Mouse (Mus musculus) adrenal gland, adult (tissue): ENCODE results near the gene Xiap.
"Not testable (repeated sequence)": the region's sequence is repeated elsewhere in the genome, so short reads cannot be mapped to it uniquely, and the experiment has no call there.

Experiments used
- DNase-seq, 2 experiments: peaks; one replicate each; pipeline ENCODE4 v3.0.0; 2022 to 2023; ENCODE audit warnings: low spot score in 1 of 2; ENCODE audit not compliant: inconsistent age in 2 of 2

The Xiap gene

DNA sequence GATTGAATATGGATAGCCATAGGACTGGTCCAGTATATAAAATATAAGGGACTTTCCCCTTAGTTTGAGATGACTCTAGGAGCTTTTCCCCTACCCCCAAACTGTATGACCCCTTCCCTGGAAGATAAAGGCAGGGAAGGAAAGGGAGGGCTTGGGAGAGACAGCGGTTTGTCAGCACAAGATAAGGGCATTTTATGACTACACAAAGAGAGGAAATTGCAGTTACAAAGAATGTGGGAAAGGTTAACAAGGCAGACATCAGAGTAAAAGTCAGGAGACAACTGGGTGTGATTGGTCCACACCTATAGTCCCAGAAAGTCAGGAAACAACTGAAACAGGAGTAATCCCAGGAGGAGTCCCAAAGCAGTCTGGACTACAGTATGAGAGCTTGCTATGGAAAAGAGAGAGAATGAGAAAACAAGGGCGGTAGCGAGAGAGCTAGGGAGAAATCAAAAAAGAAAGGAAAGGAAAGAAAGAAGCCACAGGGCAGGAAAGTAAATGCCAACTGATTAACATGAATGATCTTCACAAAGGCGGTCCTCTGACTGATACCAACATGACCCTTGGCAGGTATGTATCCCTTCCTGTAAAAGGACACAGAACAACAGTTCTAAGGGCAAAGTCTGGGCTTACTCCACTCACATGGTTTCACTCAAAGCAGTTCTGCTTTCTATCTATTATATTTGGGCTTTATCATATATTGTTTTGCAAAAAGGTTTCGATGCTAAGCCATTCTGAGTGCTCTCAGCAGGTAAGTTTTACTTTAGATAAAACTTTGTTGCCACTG is at the start of gene Xiap:
Xiap (plus strand) TSS at position 398 of the 787 bp plus-strand sequence.
- DNase-seq = peak in 1 of 2 experiments; percentile 53

DNA sequence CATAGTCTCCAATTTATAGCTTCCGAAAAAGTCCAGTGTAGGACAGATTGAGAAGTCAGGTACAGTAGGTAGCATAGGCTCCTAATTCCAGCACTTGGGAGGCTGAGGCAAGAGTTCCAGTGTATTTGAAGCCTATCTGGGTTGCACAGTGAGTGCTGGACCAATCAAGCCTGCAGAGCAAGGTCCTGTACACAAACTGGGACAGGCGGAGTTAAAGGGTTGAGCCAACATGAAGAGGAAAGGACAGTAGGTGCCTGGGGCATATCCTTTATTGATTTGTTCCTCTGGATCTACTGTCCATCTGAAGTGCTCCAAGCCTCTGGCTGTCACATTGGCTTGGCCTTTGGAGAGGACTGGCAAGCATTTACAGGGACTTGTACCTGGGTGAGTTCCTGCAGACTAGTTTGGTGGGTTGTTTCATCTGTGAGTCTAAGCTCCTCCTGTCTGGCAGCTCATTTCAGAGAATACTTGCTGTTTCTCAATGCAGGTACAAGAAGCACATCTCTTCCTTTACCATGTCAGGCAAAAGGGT is 46.7 kb upstream of the Xiap start:
- no peak for DNase-seq

DNA sequence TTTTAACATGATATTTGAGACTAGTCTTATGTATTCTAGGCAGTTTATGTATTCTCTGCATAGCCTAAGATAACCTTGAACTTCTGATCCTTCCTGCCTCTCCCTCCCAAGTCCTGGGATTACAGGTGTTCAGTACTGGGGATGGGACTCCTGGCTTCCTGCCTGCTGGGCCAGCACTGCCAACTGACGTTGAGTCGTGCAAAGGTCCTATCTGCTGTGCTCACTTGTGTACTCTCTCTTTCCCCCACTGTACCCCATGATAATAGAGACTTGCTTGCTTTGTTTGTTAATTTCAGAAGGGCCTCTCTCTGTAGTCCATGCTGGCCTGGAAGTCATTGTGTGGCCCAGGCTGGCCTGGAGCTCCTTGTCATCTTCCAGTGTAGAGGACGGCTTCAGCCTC is 45.7 kb upstream of the Xiap start:
- DNase-seq = no peak

DNA sequence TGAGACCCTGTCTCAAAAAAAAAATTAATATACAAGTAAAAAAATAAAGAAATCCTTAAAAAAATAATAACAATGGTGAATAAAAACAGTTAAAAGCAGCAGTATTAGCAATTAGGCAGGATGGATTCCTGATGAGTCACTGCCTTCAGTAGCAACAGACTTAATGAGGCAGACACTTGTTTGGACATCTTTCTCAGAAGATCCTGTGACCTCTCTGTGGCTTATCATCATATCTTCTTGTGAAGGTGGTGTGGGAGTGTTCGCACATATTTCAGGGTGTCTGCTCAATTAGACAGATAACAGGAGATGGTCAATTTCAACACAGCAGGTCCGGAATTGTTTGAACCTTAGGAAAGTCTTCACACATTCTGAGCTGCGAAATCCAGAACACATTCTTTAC is 45.0 kb upstream of the Xiap start:
- DNase-seq = no peak

DNA sequence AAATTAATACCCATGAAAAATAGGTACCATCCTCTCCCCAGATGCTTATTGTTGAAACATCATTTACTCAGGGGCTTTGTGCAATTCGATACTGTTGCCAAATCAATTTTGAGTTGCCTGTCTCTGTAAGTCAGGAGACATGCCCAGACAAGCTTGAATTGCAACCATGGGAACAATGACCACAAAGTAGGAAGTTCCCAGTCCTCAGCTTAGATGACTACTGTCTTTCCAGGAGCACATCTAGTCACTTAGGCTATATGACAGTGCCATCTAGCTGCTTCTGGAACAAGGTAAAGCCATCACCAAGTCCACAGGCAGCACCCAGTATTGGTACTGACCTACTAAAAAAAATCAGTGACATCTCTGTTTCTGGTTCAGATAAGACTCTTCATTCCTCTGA is 41.4 kb upstream of the Xiap start:
- DNase-seq = no peak

DNA sequence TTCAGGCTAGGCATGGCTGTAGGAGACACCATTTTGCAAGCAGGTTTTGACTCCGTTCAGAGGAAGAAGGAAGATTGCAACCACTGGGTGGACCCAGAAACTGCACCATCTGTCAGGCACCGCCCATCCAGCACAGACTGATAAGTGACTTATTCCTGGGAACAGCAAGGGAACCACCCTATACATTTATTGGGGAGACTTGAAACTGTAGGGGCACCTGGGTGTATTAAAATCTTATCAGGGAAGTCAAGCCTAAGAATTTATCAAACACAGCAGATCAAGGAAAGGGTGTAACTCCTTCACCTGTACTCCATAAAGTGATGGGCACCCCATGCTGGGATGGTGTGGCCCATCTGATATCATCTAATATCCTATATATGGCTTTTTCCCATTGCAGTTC is 40.0 kb upstream of the Xiap start:
- no peak for DNase-seq

DNA sequence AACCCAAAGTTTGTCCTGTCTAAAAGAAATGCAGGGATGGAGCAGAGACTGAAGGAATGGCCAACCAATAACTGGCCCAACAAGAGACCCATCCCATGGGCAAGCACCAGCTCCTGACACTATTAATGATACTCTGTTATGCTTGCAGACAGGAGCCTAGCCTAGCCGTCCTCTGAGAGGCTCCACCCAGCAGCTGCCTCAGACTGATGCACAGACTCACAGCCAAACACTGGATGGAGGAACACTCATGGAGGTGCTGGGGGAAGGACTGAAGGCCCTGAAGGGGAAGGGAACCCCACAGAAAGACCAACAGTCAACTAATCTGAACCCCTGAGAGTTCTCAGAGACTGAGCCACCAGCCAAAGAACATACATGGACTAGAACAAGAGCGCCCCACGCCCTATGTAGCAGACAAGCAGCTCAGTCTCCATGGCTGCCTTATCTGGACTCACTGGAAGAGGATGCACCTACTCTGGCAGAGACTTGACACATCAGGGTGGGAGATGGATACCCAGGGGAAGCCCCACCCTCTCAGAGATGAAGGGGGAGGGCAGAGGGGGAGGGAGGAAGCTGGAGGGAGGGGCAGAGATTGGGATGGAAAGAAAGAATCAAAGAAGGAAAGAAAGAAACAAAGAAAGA is 33.6 kb upstream of the Xiap start:
- DNase-seq = not testable (repeated sequence)

DNA sequence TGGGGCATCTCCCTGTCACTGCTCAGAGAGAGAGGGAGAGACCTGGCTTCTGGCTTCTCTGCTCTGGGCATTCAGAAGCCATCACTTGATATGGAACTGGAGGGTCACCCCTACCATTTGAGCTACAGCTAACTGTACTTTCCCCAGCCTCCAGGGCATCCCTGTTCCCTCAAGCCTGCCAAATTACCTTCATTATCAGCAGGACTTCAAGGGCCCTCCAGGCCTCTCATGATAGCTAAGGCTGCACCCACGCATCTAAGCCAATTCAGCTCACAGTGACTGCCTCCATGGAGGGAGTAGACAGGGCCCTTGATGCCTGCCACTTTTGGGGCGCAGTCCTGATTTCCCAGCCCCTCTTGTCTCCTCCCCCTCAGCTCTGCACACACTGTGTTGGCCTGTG is 32.5 kb upstream of the Xiap start:
- not testable (repeated sequence) for DNase-seq

DNA sequence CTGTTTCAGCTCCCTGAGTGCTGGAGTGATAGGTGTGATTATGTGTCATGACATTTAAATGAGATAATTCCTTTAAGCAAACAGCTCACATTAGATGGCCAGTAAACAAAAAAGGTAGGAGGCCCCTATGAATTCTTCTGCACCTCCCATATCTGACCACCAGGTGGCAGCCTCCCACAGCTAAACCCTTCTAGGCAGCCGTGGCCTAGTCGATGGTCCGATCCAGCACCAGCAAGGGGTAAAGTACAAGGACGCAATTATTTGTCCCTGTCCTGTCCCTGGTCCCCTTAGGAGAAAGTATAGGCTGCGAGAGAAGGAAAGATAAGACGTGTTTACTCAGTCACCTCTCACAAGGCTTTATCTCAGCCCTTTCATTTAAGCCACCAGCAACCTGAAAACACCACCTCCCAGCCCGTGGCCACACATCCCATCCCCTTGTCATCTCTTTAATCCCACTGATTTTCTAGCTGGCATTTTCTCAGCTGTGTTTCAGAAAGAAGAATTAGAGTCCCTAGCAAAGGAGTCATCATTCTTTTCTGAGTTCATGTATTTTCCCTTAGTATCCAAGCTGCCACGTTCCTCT is 26.3 kb upstream of the Xiap start:
- DNase-seq = peak; percentile 75 to 92

DNA sequence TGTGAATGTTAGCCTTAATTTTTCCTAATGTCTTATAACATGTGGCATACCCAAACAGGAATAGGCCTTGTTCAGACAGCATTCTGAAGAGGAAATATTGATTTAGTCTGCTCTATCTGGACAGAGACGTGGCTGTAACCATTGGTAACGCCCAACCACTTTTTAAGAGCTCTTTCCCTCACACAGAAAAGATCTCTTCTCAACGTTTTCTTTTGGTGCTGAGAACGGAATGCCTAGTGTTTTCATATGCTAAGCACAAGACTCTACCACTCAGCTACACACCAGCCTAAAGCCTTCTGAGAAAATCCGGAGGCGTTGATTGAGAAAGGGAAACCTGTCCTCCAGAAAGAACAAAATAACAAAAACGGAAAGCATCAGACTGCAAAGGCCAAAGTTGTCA is 25.6 kb upstream of the Xiap start:
- DNase-seq = no peak

DNA sequence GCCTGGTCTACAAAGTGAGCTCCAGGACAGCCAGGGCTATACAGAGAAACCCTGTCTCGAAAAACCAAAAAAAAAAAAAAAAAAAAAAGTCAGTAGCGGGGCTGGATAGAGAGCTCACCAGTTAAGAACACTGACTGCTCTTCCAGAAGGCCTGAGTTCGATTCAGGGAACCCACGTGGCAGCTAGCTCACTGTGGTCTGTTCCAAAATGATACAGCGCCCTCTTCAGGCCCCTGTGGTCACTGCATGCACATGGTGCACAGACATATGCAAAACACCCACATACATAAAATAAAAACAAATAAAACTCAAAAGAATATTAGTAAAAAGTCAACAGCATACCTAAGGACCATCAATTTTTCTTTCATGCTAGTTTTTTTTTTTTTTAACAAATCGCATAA is 20.0 kb upstream of the Xiap start:
- no peak for DNase-seq

DNA sequence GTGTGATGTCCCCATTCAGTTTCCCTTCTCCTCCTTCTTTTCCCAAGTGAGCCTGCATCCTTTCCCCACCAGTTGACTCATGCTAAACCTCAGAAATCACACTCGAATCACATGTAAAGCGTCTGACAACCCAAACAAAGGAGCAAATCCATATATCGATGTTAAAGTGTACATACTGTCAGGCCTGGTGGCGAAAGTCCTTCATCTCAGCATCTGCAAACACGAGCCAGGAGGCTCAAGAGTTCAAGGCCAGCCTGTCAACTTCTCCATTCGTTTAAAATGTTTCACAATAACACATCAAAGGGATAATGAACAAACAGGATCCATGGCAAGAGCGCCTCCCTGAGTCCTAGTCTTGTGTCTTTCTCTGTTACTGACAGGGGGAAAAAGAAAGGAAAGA is 14.5 kb upstream of the Xiap start:
- DNase-seq = peak; percentile 24 to 77

DNA sequence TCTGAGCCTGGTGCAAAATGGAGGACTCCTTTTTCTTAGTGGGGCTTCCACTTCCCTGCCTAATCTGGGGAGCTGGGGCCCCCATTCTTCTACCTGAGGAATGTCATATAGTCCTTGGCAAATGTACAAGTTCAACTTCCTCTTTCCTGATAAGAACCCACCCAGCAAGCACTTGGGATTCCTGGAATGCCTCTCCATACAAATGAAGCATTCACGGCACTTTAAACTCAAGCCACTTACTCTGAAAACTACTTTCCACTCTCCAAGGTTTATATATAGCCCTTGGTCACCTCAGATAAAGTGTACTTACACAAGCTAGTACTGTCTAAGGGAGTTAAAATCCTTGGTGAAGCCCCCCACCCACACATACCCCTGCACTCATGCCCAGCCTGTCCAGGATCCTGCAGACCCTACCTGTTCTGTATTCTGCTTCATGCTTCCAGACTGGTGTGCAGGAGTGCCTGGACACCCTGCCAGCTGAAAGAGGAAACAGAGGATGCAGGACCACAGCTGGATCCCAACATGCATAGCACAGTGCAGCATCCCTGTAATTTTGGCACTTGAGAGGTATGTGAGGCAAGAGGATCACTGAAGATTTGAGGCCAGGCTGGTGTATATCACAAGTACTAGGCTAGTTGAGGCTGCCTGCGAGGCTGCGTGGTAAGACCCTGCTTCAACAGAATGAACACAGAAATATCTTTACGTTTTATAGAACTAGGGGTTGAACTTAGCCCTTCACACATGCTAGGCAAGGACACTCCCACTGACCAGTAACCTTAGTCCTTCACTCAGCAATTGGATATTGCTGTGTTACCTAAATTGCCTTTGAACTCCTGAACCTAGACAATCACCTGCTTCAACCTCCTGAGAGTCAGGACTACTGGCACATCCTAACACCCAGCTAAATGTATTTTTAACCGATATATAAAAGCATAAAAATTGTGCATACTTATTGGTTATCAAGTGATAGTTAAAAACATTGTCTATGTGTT is 8.5 kb upstream of the Xiap start:
- no peak for DNase-seq

DNA sequence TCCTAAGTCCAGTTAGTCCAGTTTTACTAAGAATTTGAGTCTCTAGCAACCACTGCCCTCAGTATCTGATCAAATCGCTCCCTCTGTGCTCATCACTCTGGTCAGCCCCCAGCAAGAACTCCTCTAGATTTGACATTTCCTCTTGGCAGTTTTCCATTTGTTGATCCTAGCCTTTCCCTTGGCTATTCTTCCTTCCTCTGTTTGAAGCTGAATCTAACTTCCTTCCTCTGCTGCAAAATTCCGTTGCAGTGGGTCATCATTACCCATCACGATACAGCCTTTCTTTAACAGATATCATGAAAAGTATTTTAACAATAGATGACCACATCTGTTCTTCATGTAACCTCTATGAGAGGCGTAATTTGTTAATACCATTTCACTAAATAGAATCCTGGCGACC is 2.5 kb upstream of the Xiap start:
- DNase-seq = no peak

DNA sequence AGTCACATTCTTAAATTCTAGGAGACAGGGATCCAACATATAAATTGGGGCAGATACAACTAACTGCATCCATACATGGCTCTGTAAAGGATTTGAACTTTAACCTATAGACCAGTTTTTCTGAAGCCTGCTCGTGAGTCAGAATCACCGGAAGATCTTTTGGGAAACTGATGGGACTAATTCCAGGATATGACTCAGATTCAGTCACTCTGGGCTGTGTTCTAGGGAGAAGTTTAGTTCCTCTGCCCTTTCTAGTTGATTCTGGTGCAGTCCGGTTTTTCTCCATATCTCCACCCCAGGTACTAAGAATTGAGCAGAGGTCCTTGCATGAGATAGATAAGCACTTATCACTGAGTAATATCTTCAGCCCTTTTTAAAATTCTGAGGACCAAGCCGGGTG is 1.6 kb upstream of the Xiap start:
- DNase-seq = peak in 1 of 2 experiments; percentile 54

DNA sequence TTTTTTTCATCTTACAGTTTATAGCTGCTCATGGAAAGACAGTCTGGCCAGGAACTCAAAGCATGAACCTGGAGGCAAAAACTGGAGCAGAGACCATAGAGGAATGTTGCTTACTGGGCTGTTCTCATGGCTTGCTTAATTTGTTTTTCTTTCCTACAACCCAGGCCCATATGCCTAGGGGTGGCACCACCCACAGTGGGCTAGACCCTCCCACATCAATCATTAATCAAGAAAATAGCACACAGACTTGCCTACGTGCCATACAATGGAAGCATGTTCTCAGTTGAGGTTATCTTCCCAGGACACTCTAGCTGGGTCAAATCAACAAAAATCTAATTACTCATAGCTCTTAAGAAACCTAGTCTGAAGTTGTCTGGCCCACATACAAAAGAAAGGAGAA is 4.1 kb downstream of the Xiap start:
- DNase-seq = no peak

DNA sequence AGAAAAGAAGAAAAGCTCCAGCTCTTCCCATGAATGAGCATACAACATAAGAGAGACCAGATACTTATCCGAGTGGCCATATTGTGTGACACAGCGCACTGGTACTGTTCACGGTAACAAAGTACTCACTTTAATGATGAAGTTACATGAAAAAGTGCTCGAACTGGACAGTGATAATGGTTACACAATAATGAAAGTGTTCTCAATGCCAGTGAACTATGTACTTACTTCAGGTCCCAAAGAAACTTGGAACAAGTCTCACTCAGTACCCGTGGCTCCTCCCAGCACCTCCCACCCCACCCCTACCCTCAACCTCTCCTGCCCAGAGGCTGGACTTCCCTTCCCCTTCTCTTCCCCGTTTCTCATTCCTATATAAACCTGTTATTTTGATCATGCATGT is 5.6 kb downstream of the Xiap start:
- no peak for DNase-seq

DNA sequence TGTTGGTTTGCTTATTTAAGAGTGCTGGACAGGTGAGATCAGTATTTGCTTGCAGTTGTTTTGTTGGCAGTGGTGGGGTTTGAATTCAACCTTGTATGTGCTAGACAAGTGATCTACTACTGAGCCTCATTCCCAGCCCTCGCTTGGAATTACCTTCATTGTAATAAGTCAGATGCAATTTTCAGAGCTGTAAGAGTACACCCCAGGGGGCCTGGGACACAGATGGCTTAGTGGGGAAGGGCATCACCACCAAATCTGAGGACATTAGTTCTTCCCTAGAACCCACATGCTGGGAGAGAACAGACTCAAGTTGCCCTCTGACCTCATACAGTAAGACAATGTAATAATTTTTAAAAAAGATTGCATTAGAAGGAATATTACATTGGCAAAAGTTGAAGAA is 7.3 kb downstream of the Xiap start:
- no peak for DNase-seq

DNA sequence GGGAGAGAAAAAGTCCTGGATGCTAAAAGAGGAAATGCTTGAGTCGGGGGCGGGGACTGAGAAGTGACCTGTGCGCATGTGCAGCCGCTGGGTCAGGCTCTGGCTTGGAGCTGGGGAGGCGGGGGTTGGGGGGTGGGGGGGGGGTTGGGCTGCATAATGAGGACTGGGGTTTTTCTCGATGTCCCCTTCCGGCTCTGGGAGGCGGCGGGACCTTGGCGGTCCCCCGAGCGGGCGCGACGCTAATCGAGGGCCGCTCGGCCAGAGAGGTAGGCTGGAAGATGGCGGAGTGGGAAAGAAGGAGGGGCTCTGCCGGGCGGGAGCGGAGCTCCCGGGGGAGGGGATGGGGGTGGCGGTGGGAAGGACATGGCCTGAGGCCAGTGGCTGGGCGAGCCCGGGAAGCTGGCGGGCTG is 8.3 kb downstream of the Xiap start:
- peak; percentile 75 to 90 for DNase-seq

DNA sequence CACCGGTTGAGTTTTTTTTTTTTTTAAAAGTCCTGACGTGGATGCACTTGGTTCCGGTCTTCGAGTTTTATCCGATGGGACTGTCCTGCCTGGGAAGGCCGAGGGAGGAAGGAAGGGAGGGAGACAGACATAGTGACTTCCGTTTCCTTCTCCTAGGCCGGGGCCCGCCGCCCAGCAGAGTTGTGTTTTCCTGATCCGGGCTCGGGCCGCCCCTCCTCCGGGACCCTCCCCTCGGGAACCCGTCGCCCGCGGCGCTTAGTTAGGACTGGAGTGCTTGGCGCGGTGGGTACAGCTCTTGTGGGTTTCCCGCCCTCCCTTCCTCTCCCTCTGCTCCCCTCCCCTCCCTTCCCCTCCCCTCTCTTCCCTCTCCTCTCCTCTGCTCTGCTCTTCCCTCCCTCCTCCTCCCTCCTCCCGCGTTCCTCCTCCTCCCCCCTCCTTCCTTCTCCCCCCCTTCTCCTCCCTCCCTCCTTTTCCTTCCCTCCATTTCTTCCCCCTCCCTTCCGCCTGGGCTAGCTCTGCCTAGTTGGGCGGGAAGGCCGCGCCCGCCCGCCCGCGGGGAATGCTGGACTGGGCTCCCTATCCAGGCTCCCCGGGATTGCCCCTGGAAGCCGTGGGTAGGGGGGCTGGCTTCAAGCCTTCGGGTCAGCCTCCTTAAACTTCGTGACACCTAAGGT is 8.9 kb downstream of the Xiap start:
- DNase-seq = peak; percentile 85 to 93
